Mouse (Mus musculus) CD4-positive, CD25-positive, alpha-beta regulatory T cell (primary cell): ENCODE measurements around the gene Cnot6l. TPM values are rescaled to one million over a fixed set of nuclear protein-coding genes. Genes with fewer than 3 reads are reported as not detected.

Experiments used
- polyA plus RNA-seq: library from polyadenylated mRNA; unstranded; fragments of 100-300 nt; shearing (Covaris generic); gene quantifications from one replicate; pipeline ENCODE4 v1.2.1, GENCODE M21; 2017

Cnot6l gene
- polyA plus RNA-seq = 64.1 TPM

GRCm38 (mm10) chr5:96164021-96164411 lies at the start of gene Cnot6l:
Gene Cnot6l, minus strand, starts transcription at chr5:96164171.

GRCm38 (mm10) chr5:96209459-96209858 lies 45.5 kb upstream of the Cnot6l start, which contains the start of gene Mrpl1:
Gene Mrpl1, plus strand, starts transcription at chr5:96209493.

Other genes with a start within 250 kb of the Cnot6l start
- gene Cxcl13, start 207.2 kb downstream of the Cnot6l start, polyA plus RNA-seq = 0.41 TPM
- 21.5 TPM for gene Mrpl1, start 45.3 kb upstream of the Cnot6l start, polyA plus RNA-seq
- gene Fras1, start 209.8 kb upstream of the Cnot6l start, polyA plus RNA-seq = 0.07 TPM